Mouse (Mus musculus): ENCODE measurements around the gene Qprt. TPM values are rescaled to one million over a fixed set of nuclear protein-coding genes. Genes with fewer than 3 reads are reported as not detected.
A peak's percentile ranks its signal among the peaks of the same experiment; 100 is the strongest.

Qprt gene
- polyA plus RNA-seq, 1 experiment = 0.93 TPM

- peaks cover 2% of the 10 kb centered on the region; the same call in 1 of the 2 replicates for H3K4me1 ChIP-seq (ENCODE audit: control insufficient read depth, insufficient read depth, low read length)
- no peak overlapping the region for H3K4me3 ChIP-seq (replicated peaks; ENCODE audit: extremely low read depth, low read depth, low read length)
- TF ChIP-seq CTCF (IDR thresholded peaks at IDR 0.05; ENCODE audit: insufficient read depth, low read length) (no peak), POLR2A (IDR thresholded peaks at IDR 0.05; ENCODE audit: borderline replicate concordance, extremely low read depth, low read depth, low read length) (no peak)
- WGBS = 63% methylated on average over 6 of the region's 6 CpGs
- DNase-seq = no peak
Observed at GRCm38 (mm10) chr7:127103960-127104359, 18.1 kb downstream of the Qprt start.

- WGBS = 70% methylated on average over 6 of the region's 6 CpGs
- H3K4me1 ChIP-seq (ENCODE audit: control insufficient read depth, insufficient read depth, low read length) = peaks cover 2% of the 10 kb centered on the region; the same call in 1 of the 2 replicates
Observed at GRCm38 (mm10) chr7:127102148-127102547, 19.9 kb downstream of the Qprt start.

GRCm38 (mm10) chr7:127101451-127102016 lies 20.5 kb downstream of the Qprt start:
- no peak overlapping the region for H3K4me3 ChIP-seq (replicated peaks; ENCODE audit: extremely low read depth, low read depth, low read length)
- 13% methylated on average over 2 of the region's 2 CpGs for WGBS
- no peak for DNase-seq
- H3K4me1 ChIP-seq (ENCODE audit: control insufficient read depth, insufficient read depth, low read length) = peaks cover 2% of the 10 kb centered on the region; the same call in 1 of the 2 replicates
- TF ChIP-seq CTCF (IDR thresholded peaks at IDR 0.05; ENCODE audit: insufficient read depth, low read length) (no peak), POLR2A (IDR thresholded peaks at IDR 0.05; ENCODE audit: borderline replicate concordance, extremely low read depth, low read depth, low read length) (no peak)

More at GRCm38 (mm10) chr7:127102148-127102547, 19.9 kb downstream of the Qprt start:
- no peak for DNase-seq
- no peak overlapping the region for H3K4me3 ChIP-seq (replicated peaks; ENCODE audit: extremely low read depth, low read depth, low read length)
- TF ChIP-seq CTCF (IDR thresholded peaks at IDR 0.05; ENCODE audit: insufficient read depth, low read length) (no peak), POLR2A (IDR thresholded peaks at IDR 0.05; ENCODE audit: borderline replicate concordance, extremely low read depth, low read depth, low read length) (no peak)

GRCm38 (mm10) chr7:127099528-127099927 lies 22.5 kb downstream of the Qprt start:
- TF ChIP-seq CTCF (IDR thresholded peaks at IDR 0.05; ENCODE audit: insufficient read depth, low read length) (no peak), POLR2A (IDR thresholded peaks at IDR 0.05; ENCODE audit: borderline replicate concordance, extremely low read depth, low read depth, low read length) (no peak)
- no peaks in the 10 kb centered on the region for H3K4me1 ChIP-seq (ENCODE audit: control insufficient read depth, insufficient read depth, low read length)
- H3K4me3 ChIP-seq (replicated peaks; ENCODE audit: extremely low read depth, low read depth, low read length) = no peak overlapping the region
- no peak for DNase-seq
- WGBS = 67% methylated on average over 4 of the region's 4 CpGs

GRCm38 (mm10) chr7:127098950-127099349 lies 23.1 kb downstream of the Qprt start:
- no peak overlapping the region for H3K4me3 ChIP-seq (replicated peaks; ENCODE audit: extremely low read depth, low read depth, low read length)
- WGBS = 83% methylated on average over 4 of the region's 4 CpGs
- DNase-seq = no peak
- TF ChIP-seq POLR2A (IDR thresholded peaks at IDR 0.05; ENCODE audit: borderline replicate concordance, extremely low read depth, low read depth, low read length) = no peak
- H3K4me1 ChIP-seq (ENCODE audit: control insufficient read depth, insufficient read depth, low read length) = no peaks in the 10 kb centered on the region

- no peak for DNase-seq
- H3K4me3 ChIP-seq (replicated peaks; ENCODE audit: extremely low read depth, low read depth, low read length) = no peak overlapping the region
- H3K4me1 ChIP-seq (ENCODE audit: control insufficient read depth, insufficient read depth, low read length) = no peaks in the 10 kb centered on the region; the same call in 1 of the 2 replicates
- no peak for TF ChIP-seq CTCF (IDR thresholded peaks at IDR 0.05; ENCODE audit: insufficient read depth, low read length)
- TF ChIP-seq POLR2A (IDR thresholded peaks at IDR 0.05; ENCODE audit: borderline replicate concordance, extremely low read depth, low read depth, low read length) = no peak
- 75% methylated on average over 5 of the region's 5 CpGs for WGBS
Observed at GRCm38 (mm10) chr7:127098521-127098920, 23.5 kb downstream of the Qprt start.

GRCm38 (mm10) chr7:127096456-127096855 lies 25.6 kb downstream of the Qprt start:
- no peak for DNase-seq
- TF ChIP-seq POLR2A (IDR thresholded peaks at IDR 0.05; ENCODE audit: borderline replicate concordance, extremely low read depth, low read depth, low read length) = no peak
- Histone ChIP-seq H3K4me3 (replicated peaks; ENCODE audit: extremely low read depth, low read depth, low read length) (no peak overlapping the region), H3K4me1 (ENCODE audit: control insufficient read depth, insufficient read depth, low read length) (no peaks in the 10 kb centered on the region; the same call in 1 of the 2 replicates)
- 52% methylated on average over 7 of the region's 7 CpGs for WGBS

GRCm38 (mm10) chr7:127093914-127094313 lies 28.1 kb downstream of the Qprt start:
- DNase-seq = no peak
- WGBS = 52% methylated on average over 3 of the region's 3 CpGs
- H3K4me3 ChIP-seq (replicated peaks; ENCODE audit: extremely low read depth, low read depth, low read length) = no peak overlapping the region
- TF ChIP-seq CTCF (IDR thresholded peaks at IDR 0.05; ENCODE audit: insufficient read depth, low read length) (no peak), POLR2A (IDR thresholded peaks at IDR 0.05; ENCODE audit: borderline replicate concordance, extremely low read depth, low read depth, low read length) (no peak)
- peaks cover 5% of the 10 kb centered on the region for H3K4me1 ChIP-seq (ENCODE audit: control insufficient read depth, insufficient read depth, low read length)

- TF ChIP-seq CTCF (IDR thresholded peaks at IDR 0.05; ENCODE audit: insufficient read depth, low read length) = no peak
- peak; percentile 48; the same call in 1 of the 2 replicates for TF ChIP-seq POLR2A (IDR thresholded peaks at IDR 0.05; ENCODE audit: borderline replicate concordance, extremely low read depth, low read depth, low read length)
- peak; percentile 59 for DNase-seq
- WGBS = 44% methylated on average over 16 of the region's 16 CpGs
- Histone ChIP-seq H3K4me1 (ENCODE audit: control insufficient read depth, insufficient read depth, low read length) (peaks cover 6% of the 10 kb centered on the region), H3K4me3 (replicated peaks; ENCODE audit: extremely low read depth, low read depth, low read length) (peak within 1 kb of the TSS; percentile 68)
Observed at GRCm38 (mm10) chr7:127091114-127091896, 30.7 kb downstream of the Qprt start, which contains the start of gene AI467606. Gene AI467606 (plus strand): TSS chr7:127091359.
